Mouse (Mus musculus) MEL (cell line): Measurements from ENCODE around the gene Xpot. TPM values are rescaled to one million over a fixed set of nuclear protein-coding genes. Genes with fewer than 3 reads are reported as not detected.

Experiments used
- DNase-seq: peaks from one replicate; pipeline ENCODE4 v3.0.0; 2011; ENCODE audit warnings: low read depth, low spot score
- H3K27ac ChIP-seq: 2 replicates; pipeline ENCODE4 v1.5.1; 2012; ENCODE audit warnings: low read depth, mild to moderate bottlenecking, control low read depth, low read length, moderate library complexity; ENCODE audit not compliant: control insufficient read depth
- H3K27me3 ChIP-seq, 2 experiments: fragments of 150-350 bp in 1 of 2; sonication (generic) in 1 of 2; 2 replicates each; pipeline ENCODE4 v1.6.1; 2012; ENCODE audit warnings: low read length in 2 of 2, mild to moderate bottlenecking in 2 of 2, improper control_type of control experiment in 1 of 2, moderate library complexity in 1 of 2; ENCODE audit not compliant: insufficient read depth in 2 of 2, control insufficient read depth in 1 of 2
- H3K36me3 ChIP-seq, 2 experiments: 2 replicates each; pipeline ENCODE4 v1.6.1; 2012 to 2014; ENCODE audit warnings: low read length in 2 of 2, improper control_type of control experiment in 1 of 2, inconsistent platforms in 1 of 2, mild to moderate bottlenecking in 1 of 2; ENCODE audit not compliant: insufficient read depth in 2 of 2, control insufficient read depth in 1 of 2
- H3K4me1 ChIP-seq, 2 experiments: fragments of 150-350 bp in 1 of 2; sonication (generic) in 1 of 2; 2 replicates each; pipeline ENCODE4 v1.6.1; 2012; ENCODE audit warnings: low read length in 2 of 2, improper control_type of control experiment in 1 of 2, mild to moderate bottlenecking in 1 of 2; ENCODE audit not compliant: insufficient read depth in 2 of 2, control insufficient read depth in 1 of 2
- H3K4me3 ChIP-seq, 2 experiments: fragments of 150-350 bp in 1 of 2; sonication (generic) in 1 of 2; 2 replicates each; pipeline ENCODE4 v1.5.1; 2012; ENCODE audit warnings: low read depth in 2 of 2, low read length in 2 of 2, mild to moderate bottlenecking in 2 of 2, moderate library complexity in 2 of 2, control low read depth in 1 of 2, improper control_type of control experiment in 1 of 2; ENCODE audit not compliant: control insufficient read depth in 1 of 2, insufficient read depth in 1 of 2
- H3K79me2 ChIP-seq: 2 replicates; pipeline ENCODE4 v1.6.1; 2012; ENCODE audit warnings: mild to moderate bottlenecking, low read length, moderate library complexity; ENCODE audit not compliant: control insufficient read depth, poor library complexity, insufficient read depth
- H3K9ac ChIP-seq: 2 replicates; pipeline ENCODE4 v1.6.1; 2012; ENCODE audit warnings: low read depth, mild to moderate bottlenecking, control low read depth, low read length, moderate library complexity; ENCODE audit not compliant: control insufficient read depth, poor library complexity, severe bottlenecking
- H3K9me3 ChIP-seq: fragments of 150-350 bp; sonication (generic); replicated peaks from 2 replicates; pipeline ENCODE4 v1.6.1; 2012; ENCODE audit warnings: mild to moderate bottlenecking, low read length, improper control_type of control experiment, moderate library complexity; ENCODE audit not compliant: insufficient read depth
- CHD2 ChIP-seq: IDR thresholded peaks from 2 replicates; pipeline ENCODE4 v1.6.1; 2011; ENCODE audit warnings: low read length, improper control_type of control experiment
- CTCF ChIP-seq, 3 experiments: IDR thresholded peaks in 2 of 3; conservative IDR thresholded peaks in 1 of 3; 2 replicates each; pipeline ENCODE4 v1.5.1; 2011 to 2012; ENCODE audit warnings: low read length in 3 of 3, low read depth in 2 of 3, mild to moderate bottlenecking in 2 of 3, improper control_type of control experiment in 1 of 3, inconsistent platforms in 1 of 3, mixed read lengths in 1 of 3, moderate library complexity in 1 of 3; ENCODE audit not compliant: control insufficient read depth in 1 of 3, insufficient read depth in 1 of 3, poor library complexity in 1 of 3, severe bottlenecking in 1 of 3
- EP300 ChIP-seq, 2 experiments: IDR thresholded peaks; 2 replicates each; pipeline ENCODE4 v1.6.1; 2011; ENCODE audit warnings: improper control_type of control experiment in 2 of 2, low read length in 2 of 2, low read depth in 1 of 2, mild to moderate bottlenecking in 1 of 2
- ETS1 ChIP-seq: IDR thresholded peaks from 2 replicates; pipeline ENCODE4 v1.6.1; 2012; ENCODE audit warnings: low read depth, mild to moderate bottlenecking, inconsistent platforms, low read length, improper control_type of control experiment, moderate library complexity
- GABPA ChIP-seq: IDR thresholded peaks from 2 replicates; pipeline ENCODE4 v1.6.1; 2012; ENCODE audit warnings: low read depth, mild to moderate bottlenecking, inconsistent platforms, low read length, improper control_type of control experiment, moderate library complexity
- GATA1 ChIP-seq: IDR thresholded peaks from 2 replicates; pipeline ENCODE4 v1.6.1; 2011; ENCODE audit warnings: low read depth, low read length, improper control_type of control experiment
- HCFC1 ChIP-seq: IDR thresholded peaks from 2 replicates; pipeline ENCODE4 v1.6.1; 2012; ENCODE audit warnings: low read depth, mild to moderate bottlenecking, inconsistent platforms, low read length, improper control_type of control experiment, moderate library complexity
- JUND ChIP-seq: IDR thresholded peaks from 2 replicates; pipeline ENCODE4 v1.6.1; 2011; ENCODE audit warnings: low read depth, mild to moderate bottlenecking, improper control_type of control experiment, low read length
- KAT2A ChIP-seq: conservative IDR thresholded peaks from 2 replicates; pipeline ENCODE4 v1.6.1; 2012; ENCODE audit warnings: low read depth, low read length, improper control_type of control experiment, inconsistent platforms
- MAX ChIP-seq: IDR thresholded peaks from 2 replicates; pipeline ENCODE4 v1.6.1; 2011; ENCODE audit warnings: low read length, improper control_type of control experiment
- MEF2A ChIP-seq: IDR thresholded peaks from 2 replicates; pipeline ENCODE4 v1.6.1; 2014; ENCODE audit warnings: low read depth, mild to moderate bottlenecking, inconsistent platforms, low read length, improper control_type of control experiment; ENCODE audit not compliant: poor library complexity, insufficient replicate concordance, severe bottlenecking; ENCODE audit errors: extremely low read depth
- MXI1 ChIP-seq: IDR thresholded peaks from 2 replicates; pipeline ENCODE4 v1.6.1; 2011; ENCODE audit warnings: mild to moderate bottlenecking, low read depth, low read length, improper control_type of control experiment
- MYB ChIP-seq: IDR thresholded peaks from 2 replicates; pipeline ENCODE4 v1.6.1; 2011; ENCODE audit warnings: mild to moderate bottlenecking, low read depth, low read length, improper control_type of control experiment
- MYC ChIP-seq: IDR thresholded peaks from 2 replicates; pipeline ENCODE4 v1.6.1; 2011; ENCODE audit warnings: low read depth, mild to moderate bottlenecking, low read length, improper control_type of control experiment, moderate library complexity
- NRF1 ChIP-seq: IDR thresholded peaks from 2 replicates; pipeline ENCODE4 v1.6.1; 2014; ENCODE audit warnings: low read depth, mild to moderate bottlenecking, inconsistent platforms, low read length, improper control_type of control experiment, moderate library complexity; ENCODE audit not compliant: poor library complexity, insufficient read depth, severe bottlenecking
- POLR2A ChIP-seq, 2 experiments: IDR thresholded peaks; 2 replicates each; pipeline ENCODE4 v1.6.1; 2011 to 2012; ENCODE audit warnings: low read length in 2 of 2, mild to moderate bottlenecking in 2 of 2, control low read depth in 1 of 2, improper control_type of control experiment in 1 of 2, low read depth in 1 of 2, moderate library complexity in 1 of 2; ENCODE audit not compliant: control insufficient read depth in 1 of 2, insufficient read depth in 1 of 2, poor library complexity in 1 of 2
- POLR2AphosphoS2 ChIP-seq: IDR thresholded peaks from 2 replicates; pipeline ENCODE4 v1.6.1; 2011; ENCODE audit warnings: low read length, improper control_type of control experiment
- POLR2AphosphoS5 ChIP-seq: IDR thresholded peaks from 2 replicates; pipeline ENCODE4 v1.6.1; 2012; ENCODE audit warnings: low read depth, borderline replicate concordance, mild to moderate bottlenecking, inconsistent platforms, low read length, moderate library complexity, mixed read lengths
- RAD21 ChIP-seq: IDR thresholded peaks from 2 replicates; pipeline ENCODE4 v1.6.1; 2011; ENCODE audit warnings: mild to moderate bottlenecking, low read depth, low read length, improper control_type of control experiment
- RCOR1 ChIP-seq: IDR thresholded peaks from 2 replicates; pipeline ENCODE4 v1.6.1; 2012; ENCODE audit warnings: low read depth, mild to moderate bottlenecking, inconsistent platforms, low read length, improper control_type of control experiment
- SIN3A ChIP-seq: IDR thresholded peaks from 2 replicates; pipeline ENCODE4 v1.6.1; 2012; ENCODE audit warnings: low read length, improper control_type of control experiment, inconsistent platforms
- TBP ChIP-seq: IDR thresholded peaks from 2 replicates; pipeline ENCODE4 v1.8.0; 2011; ENCODE audit warnings: low read depth, low read length, improper control_type of control experiment
- TCF12 ChIP-seq: IDR thresholded peaks from 2 replicates; pipeline ENCODE4 v1.6.1; 2014; ENCODE audit warnings: low read depth, mild to moderate bottlenecking, inconsistent platforms, low read length, improper control_type of control experiment, moderate library complexity
- UBTF ChIP-seq: IDR thresholded peaks from 2 replicates; pipeline ENCODE4 v1.6.1; 2012; ENCODE audit warnings: low read depth, mild to moderate bottlenecking, inconsistent platforms, low read length, improper control_type of control experiment, moderate library complexity, borderline replicate concordance; ENCODE audit not compliant: insufficient read depth
- USF1 ChIP-seq: IDR thresholded peaks from 2 replicates; pipeline ENCODE4 v1.6.1; 2014; ENCODE audit warnings: low read depth, mild to moderate bottlenecking, inconsistent platforms, low read length, improper control_type of control experiment, moderate library complexity
- ZC3H11A ChIP-seq: IDR thresholded peaks from 2 replicates; pipeline ENCODE4 v1.6.1; 2012; ENCODE audit warnings: low read depth, mild to moderate bottlenecking, inconsistent platforms, low read length, improper control_type of control experiment
- ZKSCAN1 ChIP-seq: IDR thresholded peaks from 2 replicates; pipeline ENCODE4 v1.6.1; 2012; ENCODE audit warnings: low read depth, mild to moderate bottlenecking, inconsistent platforms, low read length, improper control_type of control experiment, moderate library complexity
- ZMIZ1 ChIP-seq: IDR thresholded peaks from 2 replicates; pipeline ENCODE4 v1.6.1; 2012; ENCODE audit warnings: low read depth, mild to moderate bottlenecking, inconsistent platforms, low read length, improper control_type of control experiment, moderate library complexity
- ZNF384 ChIP-seq: IDR thresholded peaks from 2 replicates; pipeline ENCODE4 v1.6.1; 2012; ENCODE audit warnings: low read depth, mild to moderate bottlenecking, inconsistent platforms, low read length, improper control_type of control experiment
- polyA plus RNA-seq, 2 experiments: library from polyadenylated mRNA; stranded (reverse) in 1 of 2; unstranded in 1 of 2; fragments of >175 nt in 1 of 2; fragments of >200 nt in 1 of 2; gene quantifications; 2 replicates each; pipeline versions ENCODE4 v1.2.1 to v1.2.4; 2012; ENCODE audit warnings: low replicate concordance in 2 of 2, low read depth in 1 of 2; ENCODE audit not compliant: insufficient read length in 2 of 2, insufficient read depth in 1 of 2, missing spikeins in 1 of 2
- total RNA-seq: library from RNA; depleted of rRNA; stranded (reverse); fragments of 300-350 nt; gene quantifications from 2 replicates; pipeline ENCODE4 v1.2.3, GENCODE M21; 2012

Xpot gene
- total and polyA plus RNA-seq, 3 experiments = 122 to 304 (median 154) TPM

DNA sequence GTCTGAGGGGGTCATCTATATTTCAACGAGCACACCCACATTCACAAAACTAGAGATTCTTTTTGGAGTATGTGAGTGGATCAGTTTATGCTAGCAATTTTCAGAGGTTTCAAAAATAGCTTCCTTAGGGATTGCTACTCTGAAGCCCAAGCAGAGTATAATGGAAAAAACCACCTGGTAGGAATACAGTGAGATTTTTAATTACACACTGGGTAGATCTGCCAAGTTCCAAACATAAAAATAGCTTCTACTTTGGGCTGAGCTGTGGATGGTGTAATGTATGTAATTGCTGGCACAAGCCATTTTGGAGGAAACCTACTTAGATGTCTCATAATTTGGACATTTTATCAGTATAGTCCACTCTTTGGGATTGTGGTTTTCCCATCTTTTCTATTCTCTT is 26.9 kb upstream of the Xpot start:
- Histone ChIP-seq H3K27ac (no peak overlapping the region), H3K79me2 (no peaks in the 10 kb centered on the region), H3K36me3 (no peaks in the 10 kb centered on the region), H3K9ac (no peak overlapping the region), H3K4me3 (no peak overlapping the region), H3K9me3 (no peaks in the 10 kb centered on the region), H3K27me3 (no peaks in the 10 kb centered on the region), H3K4me1 (no peaks in the 10 kb centered on the region)
- no peak for DNase-seq
- TF ChIP-seq RAD21 (no peak), UBTF (no peak), CTCF (IDR thresholded peaks at IDR 0.05 in 2 of 3, conservative IDR thresholded peaks at IDR 0.05 in 1 of 3; ENCODE audit: control insufficient read depth in 1 of 3, insufficient read depth in 1 of 3, low read depth in 2 of 3, low read length in 3 of 3, poor library complexity in 1 of 3, severe bottlenecking in 1 of 3) (no peak), MYC (no peak), ZMIZ1 (no peak), GABPA (no peak), EP300 (IDR thresholded peaks at IDR 0.05; ENCODE audit: low read depth in 1 of 2, low read length in 2 of 2) (no peak), POLR2A (IDR thresholded peaks at IDR 0.05; ENCODE audit: control insufficient read depth in 1 of 2, insufficient read depth in 1 of 2, low read depth in 1 of 2, low read length in 2 of 2, poor library complexity in 1 of 2) (no peak), HCFC1 (no peak), MYB (no peak), POLR2AphosphoS2 (no peak), ETS1 (no peak), JUND (no peak), POLR2AphosphoS5 (no peak), TBP (no peak), ZC3H11A (no peak), TCF12 (no peak), SIN3A (no peak)

DNA sequence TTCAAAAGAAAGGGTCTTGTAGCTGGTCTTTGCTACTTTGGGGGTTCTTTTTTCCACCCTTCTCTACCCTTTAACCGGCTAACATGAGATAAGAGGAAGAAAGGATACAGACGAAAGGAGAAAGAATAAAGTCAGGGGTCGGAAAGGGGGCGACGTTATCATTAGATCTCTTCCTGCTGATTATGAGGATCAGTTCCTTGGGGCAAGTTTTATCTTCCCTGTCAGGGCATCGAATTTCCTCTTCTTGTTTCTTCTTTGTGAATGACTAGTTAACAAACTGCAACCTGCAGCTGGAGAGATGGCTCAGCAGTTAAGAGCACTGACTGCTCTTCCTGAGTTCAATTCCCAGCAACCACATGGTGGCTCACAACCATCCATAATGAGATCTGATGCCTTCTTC is 20.2 kb upstream of the Xpot start:
- H3K9me3 ChIP-seq = no peaks in the 10 kb centered on the region
- no peaks in the 10 kb centered on the region for H3K27me3 ChIP-seq
- DNase-seq = peak; percentile 76
- H3K4me1 ChIP-seq = peaks cover 7 to 10% of the 10 kb centered on the region in 2 experiments
- H3K9ac ChIP-seq = no peak overlapping the region
- TF ChIP-seq NRF1 (no peak), MEF2A (no peak), ZMIZ1 (no peak), MAX (no peak), KAT2A (no peak), EP300 (IDR thresholded peaks at IDR 0.05; ENCODE audit: low read depth in 1 of 2, low read length in 2 of 2) (peak; percentile 83 to 85), GATA1 (peak; percentile 95), MXI1 (0 out of 2 replicates have a peak, but pooled peaks have one; percentile 19), ZKSCAN1 (no peak), ETS1 (0 out of 2 replicates have a peak, but pooled peaks have one; percentile 34), POLR2AphosphoS2 (no peak), CTCF (IDR thresholded peaks at IDR 0.05 in 2 of 3, conservative IDR thresholded peaks at IDR 0.05 in 1 of 3; ENCODE audit: control insufficient read depth in 1 of 3, insufficient read depth in 1 of 3, low read depth in 2 of 3, low read length in 3 of 3, poor library complexity in 1 of 3, severe bottlenecking in 1 of 3) (peak in 1 of 3 experiments; percentile 9; a peak in 1 of 6 replicates), USF1 (no peak), TCF12 (peak; percentile 78), RCOR1 (no peak), SIN3A (peak; percentile 72), ZNF384 (peak; percentile 62; the same call in 1 of the 2 replicates), CHD2 (no peak)
- H3K4me3 ChIP-seq = no peak overlapping the region
- peaks cover 8% of the 10 kb centered on the region for H3K79me2 ChIP-seq
- H3K27ac ChIP-seq = peak overlapping the region; percentile 48; the same call in 1 of the 2 replicates
- H3K36me3 ChIP-seq = peaks cover 0 to 24% of the 10 kb centered on the region in 2 experiments; a peak in 2 of 4 replicates
